13 mouse cellular contexts compared by ENCODE assay signal in genomic region chr19:57199361-57199760, GRCm38 (mm10).
A peak's percentile ranks its signal among the peaks of the same experiment; 100 is the strongest.
DNase-seq lines count a peak whose midpoint lies in the region; ATAC-seq and TF ChIP-seq lines count a peak whose summit lies in the region.
"Had no signal": no experiment of that assay in that cellular context is flagged by ENCODE, and none has a peak within 500 bp of the region (broad histone marks: within the 10 kb centered on the region; RNA-seq: fewer than 3 reads in every experiment).

No protein-coding gene starts in this region.

- TF ChIP-seq EP300 in heart, adult 2 months (IDR thresholded peaks at IDR 0.05; ENCODE audit: insufficient read depth, low read depth, low read length) = no peak

- peaks cover 4% of the 10 kb centered on the region for H3K79me2 ChIP-seq in heart, adult 2 months (replicated peaks; ENCODE audit: control insufficient read depth, insufficient read depth, low read length)

- peaks cover 46% of the 10 kb centered on the region for H3K4me1 ChIP-seq in heart, adult 2 months (ENCODE audit: control insufficient read depth, insufficient read depth, low read length)
- H3K4me1 ChIP-seq in heart, embryonic 13.5 days = peaks cover 89% of the 10 kb centered on the region
- H3K4me1 ChIP-seq in midbrain, embryonic 16.5 days (ENCODE audit: control insufficient read depth, insufficient read depth, low read length) = peaks cover 32% of the 10 kb centered on the region
- H3K4me1 ChIP-seq in intestine, embryonic 15.5 days (replicated peaks) = peaks cover 35% of the 10 kb centered on the region

- no peak for DNase-seq in heart, adult 2 months
- no peak for DNase-seq in heart, postnatal 14 days
- peak; percentile 52 for DNase-seq in retina, postnatal 1 day
- DNase-seq in retina, embryonic 14.5 days (ENCODE audit: low spot score) = no peak
- DNase-seq in B cell, adult 2 months = no peak
- DNase-seq: lung, postnatal 14 days; spleen, adult 18-20 months; thymus, postnatal 36 days had no signal

- H3K9me3 ChIP-seq in heart, embryonic 13.5 days = no peaks in the 10 kb centered on the region
- H3K9me3 ChIP-seq in midbrain, embryonic 16.5 days (replicated peaks; ENCODE audit: control insufficient read depth, low read length, poor library complexity, severe bottlenecking) = no peaks in the 10 kb centered on the region
- no peaks in the 10 kb centered on the region for H3K9me3 ChIP-seq in intestine, embryonic 15.5 days
- H3K9me3 ChIP-seq: limb, embryonic 12.5 days; neural tube, embryonic 12.5 days had no signal

- TF ChIP-seq CTCF in heart, adult 2 months (IDR thresholded peaks at IDR 0.05) = no peak

- H3K27ac ChIP-seq in heart, adult 2 months = peak overlapping the region; percentile 88
- peak overlapping the region; percentile 87 for H3K27ac ChIP-seq in heart, embryonic 13.5 days (replicated peaks)
- 0 out of 2 replicates have a peak overlapping the region, but pooled peaks have one; percentile 6 for H3K27ac ChIP-seq in midbrain, embryonic 16.5 days (ENCODE audit: low read length)
- no peak overlapping the region for H3K27ac ChIP-seq in intestine, embryonic 15.5 days
- H3K27ac ChIP-seq: limb, embryonic 12.5 days had no signal

- H3K27me3 ChIP-seq in heart, adult 2 months (ENCODE audit: control insufficient read depth, insufficient read depth, low read length) = no peaks in the 10 kb centered on the region
- H3K27me3 ChIP-seq in heart, embryonic 13.5 days (replicated peaks) = no peaks in the 10 kb centered on the region; the same call in 1 of the 2 replicates
- H3K27me3 ChIP-seq in midbrain, embryonic 16.5 days (ENCODE audit: control insufficient read depth, insufficient read depth, low read depth, low read length) = no peaks in the 10 kb centered on the region; the same call in none of the 2 replicates
- H3K27me3 ChIP-seq in intestine, embryonic 15.5 days (replicated peaks) = no peaks in the 10 kb centered on the region

- TF ChIP-seq POLR2A in heart, adult 2 months (IDR thresholded peaks at IDR 0.05; ENCODE audit: insufficient read depth, low read depth, low read length) = no peak

- intact Hi-C loops in heart, adult 2 months (cut with DNase I) = loop anchor here (5.0 kb wide), 1 partner anchor 113 kb away; the partner anchor contains the start of gene Ablim1
- intact Hi-C loops in heart, postnatal 14 days (cut with DNase I) = loop anchor here (2.0 kb wide), 1 partner anchor 39 kb away; no protein-coding TSS in a partner anchor

- H3K9ac ChIP-seq in heart, adult 2 months (ENCODE audit: low read depth, low read length) = no peak overlapping the region
- H3K9ac ChIP-seq in heart, embryonic 13.5 days = peak overlapping the region; percentile 84
- H3K9ac ChIP-seq in midbrain, embryonic 16.5 days (ENCODE audit: low read depth, low read length) = no peak overlapping the region
- H3K9ac ChIP-seq in intestine, embryonic 15.5 days = no peak overlapping the region
- H3K9ac ChIP-seq: limb, embryonic 12.5 days; neural tube, embryonic 12.5 days had no signal

- peaks cover 14% of the 10 kb centered on the region for H3K36me3 ChIP-seq in heart, adult 2 months (ENCODE audit: control insufficient read depth, insufficient read depth, low read length)
- H3K36me3 ChIP-seq in heart, embryonic 13.5 days = no peaks in the 10 kb centered on the region
- no peaks in the 10 kb centered on the region for H3K36me3 ChIP-seq in midbrain, embryonic 16.5 days (ENCODE audit: control insufficient read depth, insufficient read depth, low read length)
- H3K36me3 ChIP-seq in intestine, embryonic 15.5 days = no peaks in the 10 kb centered on the region
- H3K36me3 ChIP-seq: limb, embryonic 12.5 days; neural tube, embryonic 12.5 days had no signal

- H3K4me2 ChIP-seq in heart, embryonic 13.5 days = peak overlapping the region; percentile 85
- no peak overlapping the region for H3K4me2 ChIP-seq in midbrain, embryonic 16.5 days (ENCODE audit: low read length)
- H3K4me2 ChIP-seq in intestine, embryonic 15.5 days (replicated peaks) = no peak overlapping the region
- H3K4me2 ChIP-seq: limb, embryonic 12.5 days had no signal

- no peak for ATAC-seq in heart, embryonic 13.5 days (ENCODE audit: extremely low read depth, insufficient number of reproducible peaks, low FRiP score, low TSS enrichment)
- ATAC-seq in midbrain, embryonic 16.5 days = no peak
- ATAC-seq in intestine, embryonic 15.5 days = no peak

- no peak overlapping the region for H3K4me3 ChIP-seq in heart, adult 2 months
- H3K4me3 ChIP-seq in heart, embryonic 13.5 days = no peak overlapping the region
- no peak overlapping the region for H3K4me3 ChIP-seq in midbrain, embryonic 16.5 days (ENCODE audit: low read depth, low read length)
- no peak overlapping the region for H3K4me3 ChIP-seq in intestine, embryonic 15.5 days (replicated peaks)
- H3K4me3 ChIP-seq: limb, embryonic 12.5 days; neural tube, embryonic 12.5 days had no signal

- 13% methylated on average over 6 of the region's 6 CpGs for WGBS in heart, adult 2 months
- WGBS in heart, embryonic 13.5 days = 14% methylated on average over 6 of the region's 6 CpGs
- WGBS in midbrain, embryonic 16.5 days = 20% methylated on average over 6 of the region's 6 CpGs
- WGBS in intestine, embryonic 15.5 days = 34% methylated on average over 6 of the region's 6 CpGs
